Mouse (Mus musculus) E14TG2a.4 (cell line): ENCODE results near the gene Pdpk1.

ENCODE experiments used
- H3K27me3 ChIP-seq: 2 replicates; pipeline ENCODE4 v1.6.1; 2014; ENCODE audit warnings: low read length, control low read depth; ENCODE audit not compliant: insufficient read depth
- H3K36me3 ChIP-seq: 2 replicates; pipeline ENCODE4 v1.6.1; 2014; ENCODE audit warnings: low read length, control low read depth; ENCODE audit not compliant: insufficient read depth
- H3K4me1 ChIP-seq: replicated peaks from 2 replicates; pipeline ENCODE4 v1.6.1; 2014; ENCODE audit warnings: low read depth, low read length, control low read depth
- H3K4me3 ChIP-seq: replicated peaks from 2 replicates; pipeline ENCODE4 v1.5.1; 2014; ENCODE audit warnings: mild to moderate bottlenecking, low read length
- H3K9me3 ChIP-seq: 2 replicates; pipeline ENCODE4 v1.6.1; 2014; ENCODE audit warnings: low read length, control low read depth
- CTCF ChIP-seq: conservative IDR thresholded peaks from 2 replicates; pipeline ENCODE4 v1.5.1; 2014; ENCODE audit warnings: low read length
- NANOG ChIP-seq: IDR thresholded peaks from 2 replicates; pipeline ENCODE4 v1.6.1; 2014; ENCODE audit warnings: borderline replicate concordance, low read length, mixed read lengths
- POU5F1 ChIP-seq: IDR thresholded peaks from 2 replicates; pipeline ENCODE4 v1.6.1; 2014; ENCODE audit warnings: low read length, borderline replicate concordance

The Pdpk1 gene

GRCm38 (mm10) chr17:24168590-24169277 is 18.0 kb upstream of the Pdpk1 start:
- Histone ChIP-seq H3K9me3 (no peaks in the 10 kb centered on the region), H3K27me3 (no peaks in the 10 kb centered on the region), H3K36me3 (peaks cover 39% of the 10 kb centered on the region), H3K4me1 (peaks cover 67% of the 10 kb centered on the region), H3K4me3 (peak overlapping the region; percentile 92)
- no peak for TF ChIP-seq POU5F1
- no peak for TF ChIP-seq NANOG
- TF ChIP-seq CTCF = no peak

GRCm38 (mm10) chr17:24167891-24168505 is 17.3 kb upstream of the Pdpk1 start:
- H3K4me3 ChIP-seq = peak overlapping the region; percentile 92
- H3K27me3 ChIP-seq = no peaks in the 10 kb centered on the region
- peaks cover 67% of the 10 kb centered on the region for H3K4me1 ChIP-seq
- peaks cover 39% of the 10 kb centered on the region for H3K36me3 ChIP-seq
- H3K9me3 ChIP-seq = no peaks in the 10 kb centered on the region
- TF ChIP-seq NANOG (no peak), POU5F1 (no peak), CTCF (no peak)

GRCm38 (mm10) chr17:24167120-24167519 is 16.4 kb upstream of the Pdpk1 start:
- TF ChIP-seq NANOG (no peak), POU5F1 (no peak), CTCF (no peak)
- Histone ChIP-seq H3K4me3 (peak overlapping the region; percentile 92), H3K4me1 (peaks cover 73% of the 10 kb centered on the region), H3K27me3 (no peaks in the 10 kb centered on the region), H3K36me3 (peaks cover 39% of the 10 kb centered on the region), H3K9me3 (no peaks in the 10 kb centered on the region)

DNA sequence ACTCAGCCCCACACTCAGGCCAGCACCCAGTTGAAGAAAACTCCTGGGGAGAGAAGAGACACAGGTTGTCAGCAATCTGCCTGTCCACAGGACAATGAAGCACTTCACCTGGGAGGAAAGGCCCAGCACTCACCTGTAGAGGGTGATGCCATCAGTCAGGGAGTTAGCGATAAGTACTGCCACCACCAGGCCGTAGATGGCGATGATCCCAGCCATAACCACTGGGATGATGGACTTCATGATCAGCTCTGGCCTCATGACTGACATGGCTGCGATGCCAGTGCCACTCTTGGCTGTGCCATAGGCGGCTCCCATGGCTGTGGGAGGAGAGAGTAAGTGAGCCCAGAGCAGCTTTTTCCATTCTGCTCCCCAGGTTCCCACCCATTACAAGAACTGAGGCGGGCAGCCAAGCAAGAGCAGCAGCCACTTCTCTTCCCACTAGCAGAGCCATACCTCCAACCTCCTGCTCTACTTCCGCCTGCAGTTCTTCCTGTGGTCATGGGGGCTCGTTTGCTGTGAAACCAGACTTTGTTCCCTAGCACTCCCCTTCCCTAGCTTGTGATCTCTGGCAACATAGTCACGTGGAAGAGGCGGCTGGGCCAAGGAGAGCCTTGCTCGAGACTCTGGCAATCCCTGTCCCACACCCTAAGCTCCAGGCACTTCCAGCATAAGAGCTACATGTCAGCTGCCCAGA is 14.0 kb upstream of the Pdpk1 start:
- peaks cover 73% of the 10 kb centered on the region for H3K4me1 ChIP-seq
- TF ChIP-seq CTCF (no peak), POU5F1 (no peak), NANOG (no peak)
- no peaks in the 10 kb centered on the region for H3K27me3 ChIP-seq
- no peaks in the 10 kb centered on the region for H3K9me3 ChIP-seq
- peaks cover 61% of the 10 kb centered on the region for H3K36me3 ChIP-seq
- peak overlapping the region; percentile 39 for H3K4me3 ChIP-seq

DNA sequence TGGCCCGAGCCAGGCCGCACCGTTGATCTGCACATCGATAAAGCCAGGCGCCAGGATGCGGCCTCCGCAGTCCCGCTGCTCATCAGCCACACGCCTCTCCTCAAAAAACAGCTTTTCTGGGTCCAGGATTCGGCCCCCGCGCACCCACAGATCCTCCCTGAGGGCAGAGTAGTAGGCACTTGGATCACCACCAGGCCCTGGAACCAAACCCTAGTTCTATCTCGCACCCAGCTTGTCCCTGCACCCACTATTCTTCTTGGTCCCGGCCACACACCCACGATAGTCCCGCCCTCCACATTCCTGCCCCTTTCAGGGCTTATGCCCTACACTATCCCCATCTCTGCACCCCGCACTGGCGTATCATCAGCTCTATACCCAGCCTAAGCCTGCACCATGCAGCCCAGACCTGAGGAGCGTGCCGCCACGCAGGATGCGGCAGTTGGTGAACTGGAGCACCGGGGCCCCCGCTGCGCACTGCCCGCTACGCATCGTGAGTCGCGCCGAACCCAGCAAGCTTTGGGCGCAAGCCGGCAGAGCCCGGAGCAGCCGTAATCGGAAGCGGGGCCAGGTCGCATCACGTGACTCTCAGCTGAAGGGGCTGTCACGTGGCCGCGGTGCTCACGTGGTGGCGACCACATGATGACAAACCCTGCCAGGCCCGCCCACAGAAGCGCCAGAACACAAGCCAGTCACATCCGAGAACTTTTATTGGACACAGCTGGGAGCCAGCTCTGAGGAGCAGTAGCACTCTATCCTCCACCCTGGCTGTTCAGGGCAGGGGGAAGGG is 12.6 kb upstream of the Pdpk1 start, which contains the start of gene Amdhd2:
TSS of gene Amdhd2 (minus strand) at position 591 of the 787 bp plus-strand sequence.
- Histone ChIP-seq H3K9me3 (no peaks in the 10 kb centered on the region), H3K27me3 (no peaks in the 10 kb centered on the region), H3K4me3 (peak within 1 kb of the TSS; percentile 90), H3K4me1 (peaks cover 86% of the 10 kb centered on the region), H3K36me3 (peaks cover 65% of the 10 kb centered on the region)
- TF ChIP-seq POU5F1 (no peak), NANOG (no peak), CTCF (no peak)

GRCm38 (mm10) chr17:24162584-24163175 is 12.0 kb upstream of the Pdpk1 start:
- TF ChIP-seq CTCF = no peak
- no peak for TF ChIP-seq NANOG
- TF ChIP-seq POU5F1 = no peak
- Histone ChIP-seq H3K4me3 (peak overlapping the region; percentile 90), H3K9me3 (no peaks in the 10 kb centered on the region), H3K4me1 (peaks cover 86% of the 10 kb centered on the region), H3K36me3 (peaks cover 65% of the 10 kb centered on the region), H3K27me3 (no peaks in the 10 kb centered on the region)

- TF ChIP-seq POU5F1 = no peak
- TF ChIP-seq NANOG = no peak
- no peak for TF ChIP-seq CTCF
- no peaks in the 10 kb centered on the region for H3K9me3 ChIP-seq
- H3K36me3 ChIP-seq = peaks cover 65% of the 10 kb centered on the region
- H3K4me1 ChIP-seq = peaks cover 74% of the 10 kb centered on the region
- no peak overlapping the region for H3K4me3 ChIP-seq
- no peaks in the 10 kb centered on the region for H3K27me3 ChIP-seq
Observed at GRCm38 (mm10) chr17:24161466-24161865, 10.7 kb upstream of the Pdpk1 start.

DNA sequence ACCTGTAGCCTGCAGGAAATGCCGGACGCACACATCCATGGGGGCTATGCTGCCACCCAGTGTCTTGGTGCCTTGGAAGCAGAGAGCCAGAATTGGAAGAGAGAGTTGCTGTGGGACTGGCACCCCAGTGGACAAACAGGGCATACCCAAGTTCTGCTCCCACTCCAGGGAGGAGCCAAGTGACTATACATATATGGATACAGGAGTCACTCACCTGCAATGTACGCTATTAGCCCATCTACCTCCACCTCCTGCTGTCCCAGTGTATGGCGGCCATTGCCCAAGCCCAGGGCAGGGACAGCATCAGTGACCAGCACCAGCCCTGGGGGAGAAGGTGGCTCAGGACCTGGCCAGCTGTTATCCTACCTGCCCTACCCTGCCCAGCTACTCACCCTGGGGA is 6.8 kb upstream of the Pdpk1 start:
- Histone ChIP-seq H3K4me1 (peaks cover 69% of the 10 kb centered on the region), H3K36me3 (peaks cover 76% of the 10 kb centered on the region), H3K9me3 (no peaks in the 10 kb centered on the region), H3K4me3 (no peak overlapping the region), H3K27me3 (no peaks in the 10 kb centered on the region)
- TF ChIP-seq NANOG (no peak), POU5F1 (no peak), CTCF (no peak)
